Mouse (Mus musculus): ENCODE data around the gene Ahdc1.
"Not testable (repeated sequence)": the region's sequence is repeated elsewhere in the genome, so short reads cannot be mapped to it uniquely, and the experiment has no call there.

Ahdc1 gene

DNA sequence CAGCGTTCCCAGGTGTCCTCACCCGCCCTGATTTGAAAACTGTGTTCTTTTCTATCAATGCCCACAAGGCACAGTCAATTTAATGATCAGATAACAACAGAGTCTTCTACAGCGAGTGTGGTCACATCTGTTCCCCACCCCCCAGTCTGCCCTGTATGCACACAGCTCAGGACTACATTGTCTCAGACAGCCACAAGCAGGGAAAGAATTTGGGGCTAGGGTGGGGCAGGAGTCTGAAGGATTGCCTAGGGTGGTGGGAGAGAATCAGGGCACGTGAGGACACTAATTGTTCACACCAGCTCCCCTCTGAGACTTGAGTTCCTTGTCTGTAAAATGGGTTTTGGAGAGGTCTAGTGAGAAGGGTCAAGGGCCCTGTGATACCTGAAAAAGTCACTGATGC is 17.5 kb upstream of the Ahdc1 start:
- no peak for DNase-seq

DNA sequence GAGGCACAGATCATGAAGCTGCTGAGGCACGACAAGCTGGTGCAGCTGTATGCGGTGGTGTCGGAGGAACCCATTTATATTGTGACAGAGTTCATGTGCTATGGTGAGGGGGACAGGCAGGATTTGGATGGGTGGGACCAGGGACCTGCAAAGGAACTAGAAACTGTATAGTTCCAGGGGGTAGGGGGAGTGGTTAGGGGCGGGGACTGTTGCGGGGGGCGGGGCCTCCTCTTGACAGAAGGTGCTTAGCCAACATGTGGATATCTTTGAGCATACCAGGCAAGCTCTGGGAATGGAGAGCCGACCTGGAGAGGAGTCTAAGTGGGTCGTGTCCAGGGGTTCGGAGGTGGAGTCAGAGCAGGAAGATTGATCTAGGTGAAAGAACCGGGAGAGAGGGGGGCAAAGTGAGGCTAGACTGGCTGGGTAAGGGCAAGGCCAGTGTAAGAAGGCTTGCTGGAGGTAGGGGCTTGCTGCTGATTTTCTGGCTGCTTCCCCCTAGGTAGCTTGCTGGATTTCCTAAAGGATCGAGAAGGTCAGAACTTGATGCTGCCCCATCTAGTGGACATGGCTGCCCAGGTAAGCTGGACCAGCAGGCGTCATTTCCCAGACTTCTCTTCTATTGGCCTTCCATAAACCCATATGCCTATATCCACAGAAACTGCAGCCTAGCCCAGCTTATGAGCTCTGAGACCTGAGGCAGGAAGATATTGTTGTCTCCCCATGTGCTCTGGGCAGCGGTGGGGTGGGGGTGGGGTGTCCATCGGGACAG is 13.4 kb upstream of the Ahdc1 start:
- no peak for DNase-seq

DNA sequence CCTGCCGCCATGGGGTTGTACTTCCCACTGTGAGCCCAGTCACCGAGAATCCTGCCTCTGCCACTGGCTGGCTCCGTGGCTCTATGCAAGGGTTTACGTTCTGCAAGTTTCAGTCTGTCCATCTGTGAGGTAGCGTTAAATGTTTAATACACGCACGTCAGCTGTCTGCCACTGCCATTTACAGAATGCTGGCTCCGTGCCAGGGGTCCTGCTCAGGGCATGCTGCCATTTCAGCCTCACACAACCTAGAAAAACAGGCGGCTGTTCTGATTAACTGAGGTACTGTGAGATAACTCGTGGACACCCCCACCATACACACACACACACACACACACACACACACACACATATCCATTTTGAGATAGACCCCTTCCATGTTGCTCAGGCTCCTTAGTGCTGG is 8.2 kb upstream of the Ahdc1 start:
- no peak for DNase-seq

DNA sequence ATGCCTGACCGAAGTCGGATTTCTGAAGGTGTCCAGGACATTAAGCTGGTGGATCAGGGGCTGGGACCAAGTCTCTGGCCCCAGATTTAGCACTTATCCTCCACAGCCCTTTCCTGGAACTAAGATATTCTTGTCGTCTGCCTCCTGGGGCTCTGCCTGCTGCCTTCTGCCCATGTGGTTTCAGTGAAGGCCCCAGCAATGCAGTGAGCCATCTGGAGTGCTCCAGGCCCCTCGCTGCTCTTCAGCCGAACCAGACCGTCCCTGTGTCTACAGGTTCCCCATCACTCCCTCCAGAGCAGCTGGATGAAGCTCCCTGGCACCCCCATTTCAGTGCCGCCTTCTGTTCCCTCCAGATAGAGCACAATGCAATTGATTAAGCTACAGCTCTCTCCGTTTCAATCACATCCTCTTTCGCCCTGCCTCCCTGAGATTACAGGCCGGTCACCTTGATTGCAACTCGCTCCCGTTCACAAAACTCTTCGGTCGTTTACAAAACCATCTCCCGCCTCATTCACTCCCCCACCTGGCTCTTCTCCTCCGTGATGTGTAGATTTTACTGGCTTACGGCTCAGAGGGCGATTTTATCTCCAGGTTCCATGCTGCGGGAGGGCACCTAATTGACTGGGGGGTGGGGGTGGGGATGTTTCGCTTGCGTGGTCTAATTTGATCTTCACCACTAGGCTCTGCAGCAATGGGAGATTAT is 7.6 kb upstream of the Ahdc1 start:
- DNase-seq = no peak

DNA sequence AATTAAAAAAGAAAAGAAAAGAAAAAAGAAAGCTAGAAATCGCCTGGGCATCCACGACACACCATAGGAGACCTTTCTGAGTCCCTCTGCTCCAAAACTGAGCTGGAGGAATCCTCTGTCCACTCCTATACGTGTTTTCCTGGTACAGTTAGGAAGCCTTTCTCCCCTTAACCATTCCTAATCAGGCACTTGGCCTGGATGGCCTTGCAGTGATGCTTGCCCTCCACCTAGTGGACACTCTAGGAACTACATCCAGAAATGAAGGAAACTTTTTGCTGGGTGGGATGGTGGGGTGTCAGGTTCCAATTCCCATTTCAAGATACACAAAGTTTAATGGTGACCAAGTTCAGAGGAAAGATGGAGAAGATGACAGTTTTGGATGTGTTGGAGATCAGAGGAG is 5.8 kb upstream of the Ahdc1 start:
- peak; percentile 45 to 64 for DNase-seq

DNA sequence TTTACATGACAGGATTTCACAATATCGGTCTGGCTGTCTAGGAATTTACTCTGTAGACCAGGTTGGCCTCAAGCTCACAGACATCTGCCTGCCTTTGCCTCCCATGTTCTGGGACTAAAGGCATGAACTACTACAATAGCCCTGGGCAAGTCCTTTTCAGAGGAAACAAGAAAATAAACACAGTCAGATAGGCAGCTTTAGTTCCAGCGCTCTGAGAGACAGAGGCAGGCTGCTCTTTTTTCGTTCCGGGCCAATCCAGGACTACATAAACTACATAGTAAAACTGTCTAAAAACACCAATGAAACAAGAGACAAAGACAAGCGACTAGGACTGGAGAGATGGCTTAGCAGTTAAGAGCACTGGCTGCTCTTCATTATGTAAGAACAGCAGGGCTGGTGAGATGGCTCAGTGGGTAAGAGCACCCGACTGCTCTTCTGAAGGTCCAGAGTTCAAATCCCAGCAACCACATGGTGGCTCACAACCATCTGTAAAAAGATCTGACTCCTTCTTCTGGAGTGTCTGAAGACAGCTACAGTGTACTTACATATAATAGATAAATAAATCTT is 5.1 kb upstream of the Ahdc1 start:
- DNase-seq = not testable (repeated sequence)

DNA sequence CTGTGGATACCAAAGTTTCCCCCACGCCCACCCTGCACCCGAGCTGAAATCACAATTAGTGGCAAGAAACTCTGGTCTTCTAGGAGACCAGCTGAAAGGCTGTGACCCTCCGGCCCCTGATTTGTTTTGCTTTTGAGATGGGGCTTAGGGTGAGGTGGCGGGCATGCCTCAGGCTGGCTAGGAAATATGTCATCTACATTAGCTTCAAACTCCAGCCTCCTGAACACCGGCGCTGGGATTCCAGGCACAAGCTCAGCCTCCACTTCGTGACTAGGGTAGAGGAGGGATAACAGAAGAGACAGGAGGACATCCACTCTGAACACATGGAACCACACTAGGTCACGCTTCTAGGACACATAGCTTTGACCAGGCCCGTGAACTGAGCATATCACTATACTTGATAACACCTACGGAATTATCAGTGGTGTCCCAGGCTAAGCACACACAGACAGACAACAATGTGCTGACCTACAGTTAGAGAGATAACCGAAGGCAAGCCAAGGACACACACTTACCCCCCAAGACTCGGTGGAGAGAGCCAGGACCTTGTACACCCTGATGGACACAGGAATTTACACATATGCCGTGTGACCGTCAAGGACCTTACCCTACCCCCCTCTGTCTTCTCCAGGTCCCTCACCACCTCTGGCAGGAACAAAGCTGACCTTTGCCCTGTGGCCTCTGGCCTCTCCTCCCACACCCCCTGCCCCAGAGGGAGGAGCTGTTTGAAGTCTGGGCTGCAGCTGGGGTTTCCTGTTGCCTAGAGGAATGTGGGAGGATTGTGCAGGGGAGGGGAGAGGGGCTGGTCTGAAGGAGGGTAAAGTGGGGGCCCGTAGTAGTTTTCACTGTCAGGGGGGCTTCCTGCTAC is 3.3 kb upstream of the Ahdc1 start:
- DNase-seq = no peak

DNA sequence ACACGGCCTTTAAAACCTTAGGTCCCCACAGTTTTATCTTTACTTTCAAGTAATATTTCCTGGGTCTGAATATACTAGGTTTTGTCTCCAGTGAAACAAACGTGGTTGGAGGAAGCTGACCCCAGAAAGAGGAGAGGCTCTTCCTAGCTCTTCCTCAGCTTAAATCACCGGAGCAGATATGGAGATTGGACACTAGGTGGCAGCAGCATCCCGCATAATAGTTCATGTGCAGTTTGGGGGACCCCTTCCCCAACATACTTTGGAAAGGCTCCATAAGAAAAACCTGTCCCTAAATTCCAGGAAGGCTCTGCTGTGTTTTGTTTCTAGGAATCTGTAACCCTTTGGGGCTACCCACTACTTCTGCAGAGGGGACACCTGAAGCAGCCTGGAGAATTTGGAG is 1.9 kb upstream of the Ahdc1 start:
- no peak for DNase-seq

DNA sequence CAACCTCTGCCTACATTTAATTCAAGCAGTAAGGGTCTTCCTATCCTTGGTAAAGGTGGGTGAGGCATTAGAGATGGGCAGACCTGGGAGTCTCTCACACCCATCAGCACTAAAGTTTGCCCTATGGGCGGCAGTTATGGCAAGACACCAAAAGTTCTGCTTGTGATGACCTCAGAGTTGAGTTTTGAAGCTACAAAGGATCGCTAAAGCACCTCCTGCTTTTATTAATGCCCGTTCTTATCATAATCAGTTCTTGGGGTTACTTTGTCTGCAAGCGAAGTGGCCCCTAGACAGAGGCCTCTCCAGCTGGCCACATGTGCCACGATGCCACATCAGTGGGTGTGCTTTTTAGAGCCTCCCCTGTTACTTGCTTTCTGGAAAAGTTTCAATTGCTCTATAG is 1.4 kb upstream of the Ahdc1 start:
- no peak for DNase-seq

DNA sequence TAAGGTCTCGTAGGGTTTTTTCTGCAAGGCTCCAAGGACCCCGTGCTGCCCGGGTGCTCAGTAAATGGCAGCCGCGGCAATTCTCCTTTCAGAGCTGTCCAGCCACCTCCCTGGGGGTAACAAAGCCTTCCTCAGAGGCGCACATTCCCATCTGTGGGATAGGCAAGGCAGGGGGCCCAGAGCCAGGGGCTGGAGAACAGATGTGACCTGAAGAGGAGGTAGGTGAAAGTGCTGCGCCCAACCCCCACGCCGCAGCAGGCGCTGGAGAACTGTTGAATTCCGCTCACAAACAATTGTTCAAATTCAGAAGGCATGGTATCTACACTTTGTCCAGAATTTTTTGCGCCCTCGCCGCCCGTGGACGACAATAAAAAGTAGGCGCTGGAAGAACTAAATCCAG is 449 bp upstream of the Ahdc1 start:
- DNase-seq = peak in 1 of 2 experiments; percentile 43

DNA sequence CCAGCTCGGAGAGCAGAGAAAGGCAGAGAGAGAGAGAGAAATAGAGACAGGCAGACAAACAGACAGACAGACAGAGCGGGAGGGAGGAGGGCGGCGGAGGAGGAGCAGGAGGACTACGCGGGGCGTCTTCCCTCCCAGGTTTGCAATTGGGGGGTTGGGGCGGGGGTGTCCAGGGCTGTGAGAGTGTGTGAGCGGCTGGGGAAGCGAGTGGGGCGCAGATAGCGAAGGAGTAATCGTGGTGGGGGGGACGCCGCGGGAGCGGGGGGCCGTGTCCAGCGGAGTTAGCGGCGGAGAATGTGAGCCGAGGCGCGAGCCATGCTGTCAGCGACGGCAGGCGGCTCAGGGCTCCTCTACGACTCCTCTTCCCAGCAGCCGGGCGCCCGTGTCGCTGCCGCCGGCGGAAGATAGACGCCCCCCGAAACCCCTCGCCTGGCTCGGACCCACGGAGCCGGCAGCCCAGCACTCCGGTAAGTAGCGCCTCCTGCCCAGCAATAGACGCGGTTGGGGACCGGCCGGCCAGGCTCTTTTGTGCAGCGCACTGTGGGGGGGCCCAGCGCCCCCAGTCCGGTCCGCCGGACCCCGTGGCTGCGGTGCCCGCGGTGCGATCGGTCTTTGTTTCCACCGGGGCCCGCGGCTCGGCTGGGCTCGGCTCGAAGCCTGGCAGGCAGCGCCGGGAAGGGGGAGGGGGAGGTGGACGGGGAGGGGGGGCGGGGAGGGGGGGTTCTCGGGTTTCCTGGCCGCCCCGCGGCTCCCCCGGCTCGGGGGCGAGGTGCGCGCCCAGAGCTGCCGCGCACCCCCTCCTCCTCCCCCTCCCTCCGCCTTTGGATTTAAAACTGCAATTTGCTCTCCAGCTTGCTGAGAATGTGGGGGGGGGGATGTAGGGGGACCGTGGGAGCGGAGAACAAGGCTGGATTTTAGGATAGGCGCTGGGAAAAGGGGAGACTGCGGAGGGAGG is 1.0 kb downstream of the Ahdc1 start:
- DNase-seq = peak; percentile 55 to 57

DNA sequence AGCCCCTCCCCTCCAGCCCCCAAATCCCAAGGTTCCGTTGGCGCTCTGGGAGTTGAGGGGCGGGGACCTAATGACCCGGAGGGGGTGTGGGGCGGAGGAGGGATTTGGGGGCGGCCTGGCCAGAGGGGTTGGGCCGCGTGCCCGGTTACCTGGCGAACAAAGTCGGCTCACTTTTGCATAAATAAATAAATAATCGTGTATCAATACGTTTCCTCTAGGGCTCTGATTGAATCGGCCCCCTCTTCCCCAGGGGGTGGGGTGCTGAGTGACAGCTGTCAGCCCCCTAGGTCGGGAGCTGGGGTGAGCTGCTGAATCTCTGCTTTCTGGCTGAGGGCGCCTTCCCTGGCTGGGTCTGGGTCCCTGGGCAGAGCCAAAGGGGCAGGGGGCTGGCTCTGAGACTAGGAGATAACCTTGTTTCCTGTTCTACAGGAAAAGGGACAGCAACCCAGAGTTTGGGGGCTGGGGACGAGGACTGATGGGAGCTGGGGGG is 1.8 kb downstream of the Ahdc1 start:
- peak; percentile 40 to 60 for DNase-seq

DNA sequence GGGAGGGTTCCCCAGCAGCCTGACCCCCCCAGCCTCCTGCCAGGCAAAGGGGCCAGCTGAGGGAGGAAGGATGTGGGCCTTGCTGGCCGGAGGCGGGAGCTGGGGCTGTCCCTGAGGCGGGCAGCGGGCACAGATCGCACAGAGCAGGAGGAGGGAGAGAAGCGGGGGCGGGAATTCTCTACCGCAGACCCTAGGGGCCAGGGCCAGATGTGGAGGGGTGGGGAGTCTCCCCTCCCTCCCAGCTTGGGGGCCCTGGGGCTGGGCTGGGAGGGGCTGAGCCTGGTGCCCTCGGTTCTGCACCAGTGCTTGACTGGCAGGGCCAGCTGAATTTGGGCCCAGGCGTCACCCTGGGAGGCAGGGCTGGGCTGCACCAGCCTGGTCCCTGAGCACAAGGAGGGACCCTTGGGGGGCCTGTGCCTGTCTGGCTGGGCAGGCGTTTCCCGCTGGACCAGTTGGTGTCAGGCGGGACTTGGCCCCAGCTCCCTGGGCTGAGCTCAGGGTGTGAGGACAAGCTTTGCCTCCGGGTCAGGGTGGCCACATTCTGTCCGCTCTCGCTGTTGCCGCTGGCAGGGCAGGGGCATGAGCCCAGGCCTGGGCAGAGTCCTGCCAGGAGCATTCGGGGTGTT is 2.3 kb downstream of the Ahdc1 start:
- DNase-seq = peak; percentile 39 to 51

DNA sequence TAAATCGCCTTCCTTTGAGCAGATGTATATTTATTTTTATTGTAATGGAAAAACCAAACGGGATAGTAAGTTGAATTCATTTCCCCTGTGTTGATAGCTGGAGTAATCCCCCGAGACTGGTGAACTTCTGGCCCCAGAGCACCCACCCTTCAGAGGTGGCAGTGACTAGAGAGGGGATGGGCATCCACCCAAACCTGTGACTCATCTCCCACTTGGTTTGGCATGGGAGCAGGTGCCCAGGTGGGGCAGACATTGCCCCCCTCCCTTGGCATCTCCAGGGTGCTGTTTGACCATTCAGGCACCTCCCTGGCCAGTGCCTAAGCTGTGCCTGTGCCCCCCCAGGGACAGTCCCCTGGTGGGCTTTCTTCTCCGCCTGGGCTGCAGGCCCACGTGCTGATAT is 3.0 kb downstream of the Ahdc1 start:
- DNase-seq = no peak

DNA sequence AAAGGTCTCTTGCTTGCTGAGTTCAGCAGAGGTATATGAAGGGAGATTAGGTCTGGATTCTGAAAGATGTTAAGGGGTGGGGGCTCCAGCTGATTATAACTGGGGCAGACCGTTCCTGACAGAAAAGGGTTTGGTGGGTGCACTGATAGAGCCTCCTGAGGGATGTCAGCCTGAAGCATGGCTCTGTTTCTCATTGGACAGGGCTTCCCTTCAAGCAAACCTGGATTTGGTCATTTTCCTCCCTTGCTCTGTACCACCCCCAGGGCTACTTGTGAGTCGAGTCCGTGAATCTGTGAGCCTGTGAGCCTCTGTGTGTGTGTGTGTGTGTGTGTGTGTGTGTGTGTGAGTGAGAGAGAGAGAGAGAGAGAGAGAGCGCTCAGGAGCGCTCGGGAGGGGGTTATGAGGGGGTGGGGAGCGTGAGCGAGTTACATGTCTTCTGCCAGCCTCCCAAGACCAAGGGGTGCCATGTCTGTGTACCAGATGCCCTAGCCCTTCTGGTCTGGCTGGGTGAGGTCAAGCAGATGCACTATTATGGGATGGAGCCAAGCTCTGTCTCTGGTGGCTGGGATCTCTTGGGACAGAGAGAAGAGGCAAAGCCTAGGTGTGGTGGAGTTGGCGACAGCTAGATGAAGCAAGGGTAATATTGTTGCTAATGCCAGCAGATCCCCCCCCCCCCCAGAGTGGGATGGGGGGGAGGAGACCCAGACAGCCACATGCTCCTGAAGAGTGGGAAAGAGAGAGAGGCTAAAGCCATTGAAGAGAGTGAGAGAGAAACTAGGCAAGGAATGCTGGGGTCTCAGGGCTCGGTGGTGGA is 4.0 kb downstream of the Ahdc1 start:
- no peak for DNase-seq

DNA sequence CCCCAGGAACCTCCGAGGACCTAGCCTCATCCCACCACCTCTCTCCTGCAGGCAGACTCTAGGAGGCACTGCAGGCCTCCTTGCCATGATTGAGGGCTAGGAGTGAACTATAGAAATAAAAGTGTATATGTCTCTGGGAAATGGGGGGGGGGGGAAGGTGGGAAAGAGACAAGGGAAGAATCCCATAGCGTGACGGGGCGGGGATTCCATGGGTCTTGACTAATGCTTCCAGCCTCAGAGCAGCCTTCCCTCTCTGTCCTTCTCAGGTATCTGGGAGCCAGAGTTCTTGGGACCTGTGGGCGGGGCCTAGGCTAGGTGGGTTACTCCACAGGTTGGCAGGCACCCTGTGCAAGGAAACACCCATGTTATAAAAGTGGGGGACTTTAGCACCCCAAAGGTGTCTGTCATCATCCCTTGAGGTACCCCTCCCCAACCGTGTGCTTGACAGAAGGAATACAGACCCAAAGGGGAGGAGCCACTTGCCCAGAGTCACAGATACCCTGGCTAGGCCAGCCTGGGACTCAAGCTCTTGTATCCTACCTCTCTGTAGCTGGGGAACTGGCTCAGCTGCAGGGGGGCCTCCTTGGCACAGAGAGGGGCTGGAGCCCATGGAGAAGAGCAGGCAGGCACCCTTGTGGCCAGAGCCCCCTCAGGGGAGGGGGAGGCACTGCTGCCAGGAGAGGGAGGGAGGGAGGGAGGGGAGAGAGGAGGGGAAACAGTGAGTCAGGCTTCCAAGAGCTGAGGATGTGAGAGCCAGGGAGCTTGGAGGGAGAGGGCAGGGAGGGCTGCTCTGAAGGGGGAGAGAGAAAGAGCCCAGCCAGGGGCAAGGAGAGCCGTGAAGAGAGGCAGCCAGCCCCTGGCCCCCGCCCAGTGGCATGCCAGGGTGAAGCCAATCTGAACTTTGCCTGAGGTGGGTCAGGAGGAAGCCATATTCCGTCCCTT is 4.9 kb downstream of the Ahdc1 start:
- DNase-seq = no peak

DNA sequence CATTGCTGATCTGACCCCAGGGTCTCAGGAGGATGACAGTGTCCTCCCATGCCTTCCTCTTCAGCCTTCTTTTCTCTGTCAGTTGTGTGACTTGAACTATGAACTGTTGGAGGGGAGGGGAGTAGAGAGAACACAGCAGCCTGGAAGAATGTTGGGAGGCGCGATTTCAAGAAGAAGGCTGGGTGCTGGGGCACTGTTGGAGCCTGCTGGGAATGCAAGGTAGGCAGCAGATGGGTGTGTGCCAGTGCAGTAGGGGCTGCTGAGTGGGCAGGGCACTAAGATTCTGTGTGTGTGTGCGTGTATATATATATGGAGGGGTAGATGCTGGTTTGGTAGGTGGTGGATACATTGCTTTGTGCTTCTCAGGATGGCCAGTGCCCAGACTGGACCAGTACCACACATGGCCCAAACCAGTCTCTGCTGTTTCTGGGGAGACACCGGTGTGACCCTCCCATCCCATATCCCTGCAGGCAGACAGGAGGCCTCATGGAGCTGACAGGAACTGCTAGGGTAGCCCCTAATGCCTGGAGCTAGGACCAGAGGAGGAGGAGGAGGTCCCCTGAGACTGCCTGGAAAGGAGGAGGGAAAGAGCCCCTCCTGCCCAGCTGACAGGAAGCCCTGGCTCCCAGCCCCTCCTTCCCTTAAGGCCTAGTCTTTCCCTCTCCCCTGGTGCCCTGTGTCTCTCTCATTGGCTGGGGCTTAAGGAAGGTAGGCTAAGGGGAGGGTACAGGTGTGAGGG is 5.8 kb downstream of the Ahdc1 start:
- DNase-seq = no peak

DNA sequence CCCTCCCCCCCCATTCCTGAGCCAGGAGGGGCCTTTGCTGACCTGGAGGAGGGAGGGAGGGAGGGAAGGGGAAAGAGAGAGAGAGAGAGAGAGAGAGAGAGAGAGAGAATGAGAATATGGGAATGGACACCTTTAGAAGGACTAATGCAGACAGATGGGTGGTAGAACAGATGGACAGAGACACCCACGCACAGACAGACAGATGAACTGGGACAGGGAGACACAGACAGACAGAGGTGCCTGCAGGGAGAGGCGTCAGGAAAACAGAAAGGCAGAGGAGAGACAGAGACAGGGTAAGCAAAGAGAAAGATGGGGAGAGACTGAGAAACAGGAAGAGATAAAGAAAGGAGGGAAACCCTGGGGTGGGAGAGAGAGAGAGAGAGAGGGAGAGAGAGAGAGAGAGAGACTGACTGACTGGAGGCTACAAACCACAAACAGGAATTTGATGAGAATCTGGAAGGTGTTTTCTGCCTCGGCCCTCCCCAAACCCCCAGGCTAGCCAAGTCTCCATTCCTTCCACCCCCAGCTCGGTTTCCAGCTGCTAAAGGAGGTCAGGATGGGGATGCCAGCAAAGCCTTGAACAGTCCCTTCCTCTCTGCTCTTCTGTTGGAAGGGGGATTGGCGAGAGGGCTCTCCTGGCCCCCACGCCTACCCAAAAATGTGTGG is 6.7 kb downstream of the Ahdc1 start:
- no peak for DNase-seq

Data from thymus, adult 18-20 months (tissue).